Mouse (Mus musculus) embryo, embryonic 11 days (tissue): ENCODE results near the gene Ndufaf8.

Experiments used
- DNase-seq: peaks from one replicate; pipeline ENCODE4 v3.0.0-alpha.2; 2015

Gene Ndufaf8

GRCm38 (mm10) chr11:120098588-120099511 lies at the start of gene Ndufaf8, which contains the start of gene Tepsin:
Gene Ndufaf8 (plus strand): TSS chr11:120098928.
Gene Tepsin (minus strand): TSS chr11:120098731.
- peak; percentile 96 for DNase-seq

- no peak for DNase-seq
Observed at GRCm38 (mm10) chr11:120049067-120049466, 49.7 kb upstream of the Ndufaf8 start.

GRCm38 (mm10) chr11:120051124-120051811 lies 47.5 kb upstream of the Ndufaf8 start:
- no peak for DNase-seq

GRCm38 (mm10) chr11:120052274-120052673 lies 46.5 kb upstream of the Ndufaf8 start:
- no peak for DNase-seq

GRCm38 (mm10) chr11:120053846-120054245 lies 44.9 kb upstream of the Ndufaf8 start:
- no peak for DNase-seq

- no peak for DNase-seq
Observed at GRCm38 (mm10) chr11:120055953-120056732, 42.6 kb upstream of the Ndufaf8 start.

- no peak for DNase-seq
Observed at GRCm38 (mm10) chr11:120060634-120061033, 38.1 kb upstream of the Ndufaf8 start.

GRCm38 (mm10) chr11:120063326-120063725 lies 35.4 kb upstream of the Ndufaf8 start:
- no peak for DNase-seq

- DNase-seq, result no peak
Observed at GRCm38 (mm10) chr11:120064006-120064667, 34.6 kb upstream of the Ndufaf8 start.

GRCm38 (mm10) chr11:120064668-120065040 lies 34.1 kb upstream of the Ndufaf8 start:
- no peak for DNase-seq

GRCm38 (mm10) chr11:120065291-120065690 lies 33.4 kb upstream of the Ndufaf8 start:
- DNase-seq, result peak; percentile 54

- DNase-seq, result peak; percentile 45
Observed at GRCm38 (mm10) chr11:120067834-120068233, 30.9 kb upstream of the Ndufaf8 start.

GRCm38 (mm10) chr11:120069261-120069660 lies 29.5 kb upstream of the Ndufaf8 start:
- peak; percentile 47 for DNase-seq

- no peak for DNase-seq
Observed at GRCm38 (mm10) chr11:120070286-120070930, 28.3 kb upstream of the Ndufaf8 start.

GRCm38 (mm10) chr11:120071065-120071464 lies 27.7 kb upstream of the Ndufaf8 start:
- DNase-seq, result peak; percentile 48

- no peak for DNase-seq
Observed at GRCm38 (mm10) chr11:120071731-120072320, 26.9 kb upstream of the Ndufaf8 start.

GRCm38 (mm10) chr11:120072986-120073647 lies 25.6 kb upstream of the Ndufaf8 start:
- DNase-seq, result no peak

GRCm38 (mm10) chr11:120076191-120076590 lies 22.5 kb upstream of the Ndufaf8 start:
- DNase-seq, result no peak

GRCm38 (mm10) chr11:120080282-120080681 lies 18.4 kb upstream of the Ndufaf8 start:
- no peak for DNase-seq

GRCm38 (mm10) chr11:120085891-120086627 lies 12.7 kb upstream of the Ndufaf8 start:
- peak; percentile 63 for DNase-seq
